Mouse (Mus musculus) kidney, embryonic 16.5 days (tissue): ENCODE data around the gene Atp6v1e2. TPM values are rescaled to one million over a fixed set of nuclear protein-coding genes. Genes with fewer than 3 reads are reported as not detected.

ENCODE experiments used
- ATAC-seq: fragments of 200-750 bp; cut with Nextera tagmentation; 2 replicates; pipeline ENCODE4 v1.8.0; 2017; ENCODE audit warnings: moderate TSS enrichment; ENCODE audit not compliant: low FRiP score, low TSS enrichment
- H3K27ac ChIP-seq: fragments of 300-500 bp; sonication (generic); 2 replicates; pipeline ENCODE4 v1.5.1; 2014; ENCODE audit warnings: low read length
- H3K27me3 ChIP-seq: fragments of 300-500 bp; sonication (generic); 2 replicates; pipeline ENCODE4 v1.6.1; 2014; ENCODE audit warnings: low read length, control low read depth, mixed read lengths; ENCODE audit not compliant: insufficient read depth
- H3K36me3 ChIP-seq: fragments of 300-500 bp; sonication (generic); 2 replicates; pipeline ENCODE4 v1.6.1; 2014; ENCODE audit warnings: low read length, control low read depth, mixed read lengths; ENCODE audit not compliant: insufficient read depth
- H3K4me1 ChIP-seq: fragments of 300-500 bp; sonication (generic); 2 replicates; pipeline ENCODE4 v1.6.1; 2014; ENCODE audit warnings: low read length, control low read depth, mixed read lengths; ENCODE audit not compliant: insufficient read depth
- H3K4me2 ChIP-seq: fragments of 300-500 bp; sonication (generic); replicated peaks from 2 replicates; pipeline ENCODE4 v1.6.1; 2014; ENCODE audit warnings: low read depth, low read length
- H3K4me3 ChIP-seq: fragments of 300-500 bp; sonication (generic); 2 replicates; pipeline ENCODE4 v1.5.1; 2014; ENCODE audit warnings: mild to moderate bottlenecking, low read length
- H3K9ac ChIP-seq: fragments of 300-500 bp; sonication (generic); replicated peaks from 2 replicates; pipeline ENCODE4 v1.6.1; 2014; ENCODE audit warnings: low read length
- H3K9me3 ChIP-seq: fragments of 300-500 bp; sonication (generic); 2 replicates; pipeline ENCODE4 v1.6.1; 2016; ENCODE audit warnings: low read length, control low read depth
- WGBS: fragments of 180-500 bp; shearing (Covaris S2); extraction: QIAGEN DNeasy Blood & Tissue Kit; methylation state at CpG from one replicate; pipeline ENCODE4 v1.1.7; 2014; 5-methylcytosine and 5-hydroxymethylcytosine counted together
- polyA plus RNA-seq: library from polyadenylated mRNA; unstranded; fragments of >200 nt; fragmentation: Nextera tagmentation; extraction: Ambion mirVana; gene quantifications from 2 replicates; pipeline ENCODE4 v1.2.1, GENCODE M21; 2015

Gene Atp6v1e2
- polyA plus RNA-seq, 1 experiment from 2014 or later = not detected

DNA sequence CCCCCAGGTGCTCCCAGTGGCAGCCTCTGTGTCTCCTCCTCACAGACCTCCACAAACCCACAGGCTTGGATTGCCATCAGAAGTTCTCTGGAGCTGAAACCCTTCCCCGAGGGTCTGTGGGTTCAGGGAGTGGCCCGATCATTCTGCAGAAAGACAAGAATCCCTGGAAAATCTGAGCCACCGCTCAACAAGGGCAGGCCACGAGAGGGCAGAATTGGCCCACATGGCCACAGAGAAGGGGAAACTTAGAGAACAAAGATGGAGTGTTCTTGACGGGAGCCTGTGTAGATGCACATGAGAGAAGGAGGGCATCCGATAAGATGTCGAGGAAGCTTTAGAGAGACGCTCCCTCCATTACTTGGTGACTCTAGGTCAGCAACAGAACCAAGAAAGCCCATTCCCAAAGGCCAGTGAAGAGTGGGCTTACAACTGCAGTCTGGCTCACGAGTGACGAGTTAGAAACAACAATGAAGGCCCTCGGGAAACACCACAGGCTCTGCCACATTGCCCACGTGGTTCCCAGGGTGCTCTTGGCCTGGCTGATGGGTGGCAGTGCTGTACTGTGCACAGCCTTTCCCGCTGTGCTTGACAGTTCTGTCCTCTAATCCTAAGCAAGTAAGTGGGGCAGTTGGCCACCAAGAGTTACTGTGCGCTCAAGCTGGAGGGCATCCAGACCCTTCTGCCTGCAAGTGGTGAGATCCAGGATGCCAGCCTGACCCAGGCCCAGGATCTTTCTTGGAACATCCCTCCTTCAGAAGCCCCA, 37.8 kb downstream of the Atp6v1e2 start:
- ATAC-seq = no peak

DNA sequence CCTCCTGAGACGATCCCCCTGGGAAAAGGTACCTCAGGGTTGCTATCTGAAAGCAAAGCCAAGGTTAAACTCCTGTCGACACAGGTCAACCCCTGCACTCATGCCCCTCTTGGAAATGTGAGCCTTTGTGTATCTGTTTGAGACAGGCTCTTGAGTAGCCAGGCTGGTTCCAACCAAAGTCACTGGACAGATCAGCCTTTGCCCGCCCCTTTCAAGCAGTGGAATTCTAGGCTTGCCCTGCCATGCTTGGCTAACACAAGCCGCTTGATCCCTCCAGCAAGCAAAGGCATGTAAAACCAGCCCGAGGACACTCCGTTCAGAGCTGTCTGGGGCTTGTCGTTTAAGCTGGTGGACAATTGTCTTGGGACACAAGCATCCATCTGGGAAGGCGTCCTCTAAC, 39.4 kb downstream of the Atp6v1e2 start:
- no peaks in the 10 kb centered on the region for H3K36me3 ChIP-seq
- no peak overlapping the region for H3K4me2 ChIP-seq
- no peak overlapping the region for H3K4me3 ChIP-seq
- H3K27me3 ChIP-seq = no peaks in the 10 kb centered on the region
- H3K4me1 ChIP-seq = peaks cover 17% of the 10 kb centered on the region
- no peak overlapping the region for H3K9ac ChIP-seq
- H3K9me3 ChIP-seq = no peaks in the 10 kb centered on the region
- H3K27ac ChIP-seq = no peak overlapping the region
- WGBS = 39% methylated on average over 8 of the region's 8 CpGs
- no peak for ATAC-seq

More for the DNA sequence above, 37.8 kb downstream of the Atp6v1e2 start:
- Histone ChIP-seq H3K4me3 (no peak overlapping the region), H3K27me3 (no peaks in the 10 kb centered on the region), H3K9me3 (no peaks in the 10 kb centered on the region), H3K36me3 (no peaks in the 10 kb centered on the region), H3K4me1 (peaks cover 11% of the 10 kb centered on the region), H3K9ac (no peak overlapping the region), H3K4me2 (no peak overlapping the region), H3K27ac (no peak overlapping the region)
- 70% methylated on average over 14 of the region's 14 CpGs for WGBS

DNA sequence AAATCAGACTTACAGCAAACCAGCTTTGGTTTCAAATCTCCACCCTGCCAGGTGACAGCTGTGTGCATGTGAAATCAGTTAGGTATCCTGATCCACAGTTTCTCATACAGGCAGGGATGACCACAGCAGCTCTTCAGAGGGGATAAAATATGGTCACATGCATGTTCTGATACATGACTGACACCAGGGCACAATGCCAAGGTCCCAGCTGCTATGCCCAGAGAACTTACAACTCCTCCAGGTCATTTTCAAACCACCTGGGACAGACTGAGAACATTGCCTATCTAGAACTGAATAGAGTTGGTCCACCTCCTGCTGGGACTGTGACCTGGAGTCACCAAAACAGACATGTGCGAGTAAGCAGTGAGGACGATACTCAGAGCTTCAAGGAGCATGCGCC, 40.6 kb downstream of the Atp6v1e2 start:
- H3K27ac ChIP-seq = no peak overlapping the region
- H3K27me3 ChIP-seq = no peaks in the 10 kb centered on the region
- H3K4me3 ChIP-seq = no peak overlapping the region
- no peak overlapping the region for H3K4me2 ChIP-seq
- no peak for ATAC-seq
- peaks cover 17% of the 10 kb centered on the region for H3K4me1 ChIP-seq
- WGBS = 86% methylated on average over 3 of the region's 3 CpGs
- no peaks in the 10 kb centered on the region for H3K36me3 ChIP-seq
- no peak overlapping the region for H3K9ac ChIP-seq
- H3K9me3 ChIP-seq = no peaks in the 10 kb centered on the region

GRCm38 (mm10) chr17:86906601-86907000, 41.1 kb downstream of the Atp6v1e2 start:
- no peak for ATAC-seq
- H3K4me1 ChIP-seq = peaks cover 17% of the 10 kb centered on the region
- H3K36me3 ChIP-seq = no peaks in the 10 kb centered on the region
- no peak overlapping the region for H3K4me2 ChIP-seq
- no peak overlapping the region for H3K9ac ChIP-seq
- no peak overlapping the region for H3K27ac ChIP-seq
- H3K27me3 ChIP-seq = no peaks in the 10 kb centered on the region
- 27% methylated on average over 6 of the region's 6 CpGs for WGBS
- no peak overlapping the region for H3K4me3 ChIP-seq
- no peaks in the 10 kb centered on the region for H3K9me3 ChIP-seq

- H3K4me2 ChIP-seq = peak overlapping the region; percentile 22; the same call in 1 of the 2 replicates
- no peaks in the 10 kb centered on the region for H3K9me3 ChIP-seq
- no peaks in the 10 kb centered on the region for H3K27me3 ChIP-seq
- peaks cover 17% of the 10 kb centered on the region for H3K4me1 ChIP-seq
- H3K4me3 ChIP-seq = no peak overlapping the region
- peak; percentile 9; the same call in 1 of the 2 replicates for ATAC-seq
- peak overlapping the region; percentile 49 for H3K9ac ChIP-seq
- WGBS = 5% methylated on average over 9 of the region's 9 CpGs
- H3K27ac ChIP-seq = peak overlapping the region; percentile 70
- no peaks in the 10 kb centered on the region for H3K36me3 ChIP-seq
These were observed 41.6 kb downstream of the Atp6v1e2 start for GRCm38 (mm10) chr17:86906136-86906461.

DNA sequence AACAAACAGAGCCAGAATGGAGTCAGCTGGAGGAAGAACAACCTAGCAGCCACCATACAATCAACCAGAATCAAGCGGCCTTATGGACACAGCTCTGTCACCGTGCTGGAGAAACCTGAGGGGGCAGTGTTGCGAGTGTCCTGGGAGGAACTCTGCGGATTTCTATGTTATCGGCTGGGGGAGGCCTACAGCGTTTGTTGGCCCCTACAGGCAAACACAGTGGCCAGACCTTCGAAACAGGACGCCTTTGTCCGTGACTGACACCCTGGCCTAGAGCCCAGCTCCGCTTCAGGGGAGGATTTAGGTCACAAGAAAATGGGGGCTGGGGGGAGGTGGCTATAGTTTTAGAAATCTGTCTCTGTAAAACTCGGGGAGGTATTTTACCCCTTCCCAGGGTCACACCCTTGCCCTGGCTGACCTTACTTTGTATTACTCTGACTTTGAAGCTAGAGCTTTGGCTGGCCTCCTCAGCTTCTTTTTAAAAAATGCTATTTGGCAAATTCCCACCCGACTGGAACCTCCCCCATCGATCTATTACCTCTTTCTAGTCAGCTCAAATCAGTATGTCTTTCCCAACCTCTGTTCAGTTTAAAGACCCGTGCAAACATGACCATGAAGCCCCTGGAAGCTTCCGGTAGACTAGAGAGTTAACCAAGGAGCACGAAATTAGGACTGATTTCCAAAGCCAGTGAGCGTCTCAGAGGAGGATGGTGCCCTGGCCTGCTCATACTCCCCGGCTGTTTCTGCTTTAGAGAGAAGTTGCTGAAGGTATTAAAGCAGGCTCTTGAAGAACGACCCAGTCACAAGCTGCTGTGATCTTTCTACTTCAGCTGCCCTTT, 42.2 kb downstream of the Atp6v1e2 start:
- Histone ChIP-seq H3K4me3 (no peak overlapping the region), H3K4me1 (peaks cover 17% of the 10 kb centered on the region), H3K9ac (peak overlapping the region; percentile 49), H3K36me3 (no peaks in the 10 kb centered on the region), H3K27ac (peak overlapping the region; percentile 70), H3K27me3 (no peaks in the 10 kb centered on the region), H3K4me2 (peak overlapping the region; percentile 22), H3K9me3 (no peaks in the 10 kb centered on the region)
- 17% methylated on average over 19 of the region's 19 CpGs for WGBS
- ATAC-seq = peak; percentile 68

DNA sequence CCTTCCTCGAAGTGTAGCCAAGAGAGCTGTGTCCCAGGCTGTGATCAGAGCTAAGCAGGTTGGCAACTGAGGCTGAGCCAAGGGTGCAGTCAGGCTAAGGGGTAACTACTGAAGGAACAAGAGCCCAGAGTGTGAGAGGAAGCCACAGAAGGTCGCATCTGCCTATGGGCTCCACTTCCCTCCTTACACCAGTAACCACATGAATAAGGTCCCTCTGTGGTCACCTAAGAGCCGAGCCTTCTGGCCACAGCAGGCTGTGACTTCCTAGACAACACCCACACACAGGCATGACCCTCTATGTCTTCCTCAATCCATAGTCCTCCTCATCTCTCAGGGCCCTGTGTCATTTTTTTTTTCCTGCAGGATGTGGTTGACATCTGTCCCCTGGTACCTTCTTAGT, 43.5 kb downstream of the Atp6v1e2 start:
- Histone ChIP-seq H3K4me2 (no peak overlapping the region), H3K4me3 (no peak overlapping the region), H3K27me3 (no peaks in the 10 kb centered on the region), H3K4me1 (peaks cover 17% of the 10 kb centered on the region), H3K36me3 (no peaks in the 10 kb centered on the region), H3K9me3 (no peaks in the 10 kb centered on the region), H3K9ac (no peak overlapping the region), H3K27ac (no peak overlapping the region)
- ATAC-seq = no peak
- 58% methylated on average over 3 of the region's 3 CpGs for WGBS

GRCm38 (mm10) chr17:86903596-86903995, 44.1 kb downstream of the Atp6v1e2 start:
- H3K4me1 ChIP-seq = peaks cover 17% of the 10 kb centered on the region
- H3K9ac ChIP-seq = no peak overlapping the region
- H3K9me3 ChIP-seq = no peaks in the 10 kb centered on the region
- H3K4me2 ChIP-seq = no peak overlapping the region
- ATAC-seq = no peak
- H3K27me3 ChIP-seq = no peaks in the 10 kb centered on the region
- 40% methylated on average over 7 of the region's 7 CpGs for WGBS
- H3K36me3 ChIP-seq = no peaks in the 10 kb centered on the region
- no peak overlapping the region for H3K27ac ChIP-seq
- no peak overlapping the region for H3K4me3 ChIP-seq

DNA sequence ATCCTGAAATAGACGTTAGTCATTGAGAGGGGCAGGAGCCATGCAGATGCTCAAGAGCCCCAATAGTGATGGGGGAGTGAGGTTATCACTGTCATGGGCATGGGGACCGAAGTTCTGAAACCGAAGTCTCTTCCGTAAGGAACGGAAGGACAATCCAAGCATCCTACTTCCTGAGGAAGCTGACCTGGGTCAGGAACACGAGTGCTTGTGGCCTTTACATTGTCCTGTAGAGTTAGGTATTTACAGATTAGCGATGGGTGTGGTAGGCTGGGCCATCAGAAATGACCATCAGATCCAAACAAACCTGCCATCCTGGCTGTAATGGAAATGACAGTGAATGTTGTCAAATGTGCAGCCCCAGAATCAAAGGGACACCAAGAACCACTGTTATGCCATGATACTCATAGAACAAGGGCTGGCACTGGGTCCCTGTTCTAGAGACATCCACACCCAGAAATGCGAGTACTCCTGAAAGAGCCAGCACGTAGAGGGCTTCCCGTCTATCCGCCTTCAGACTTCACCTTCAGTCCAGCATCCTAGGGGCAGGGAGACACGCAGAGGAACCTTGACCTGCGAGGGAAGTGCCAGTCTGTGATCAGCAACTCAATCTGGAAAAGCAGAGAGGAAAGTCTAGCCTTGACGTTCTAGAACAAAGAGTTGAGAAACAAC, 45.2 kb downstream of the Atp6v1e2 start:
- no peaks in the 10 kb centered on the region for H3K27me3 ChIP-seq
- ATAC-seq = no peak

More for the DNA sequence above, 45.2 kb downstream of the Atp6v1e2 start:
- Histone ChIP-seq H3K27ac (no peak overlapping the region), H3K4me3 (no peak overlapping the region), H3K9ac (no peak overlapping the region), H3K4me2 (no peak overlapping the region), H3K36me3 (no peaks in the 10 kb centered on the region), H3K9me3 (no peaks in the 10 kb centered on the region), H3K4me1 (peaks cover 17% of the 10 kb centered on the region)
- WGBS = 86% methylated on average over 14 of the region's 14 CpGs
